Mouse (Mus musculus) heart, postnatal 36 days (tissue): Measurements from ENCODE around the gene Efna1. TPM values are rescaled to one million over a fixed set of nuclear protein-coding genes. Genes with fewer than 3 reads are reported as not detected.

ENCODE experiments used
- DNase-seq, 2 experiments: peaks; one replicate each; pipeline ENCODE4 v3.0.0; 2021 to 2022
- intact Hi-C: fragments of 180-260 bp; cut with DNase I; formaldehyde crosslinking; loops from one replicate; pipeline ENCODE4 v1.15.1; 2025
- total RNA-seq, 2 experiments: library from RNA; stranded (reverse); gene quantifications; 2 replicates each; pipeline ENCODE4 v1.2.3; 2021

Efna1 gene
- total RNA-seq, 2 experiments from 2014 or later: 28.3 to 42.6 TPM

GRCm38 (mm10) chr3:89281579-89282290 lies 793 bp upstream of the Efna1 start:
- DNase-seq: peak; percentile 86 to 93

GRCm38 (mm10) chr3:89280050-89280605 lies 814 bp downstream of the Efna1 start:
- DNase-seq: peak in 1 of 2 experiments; percentile 50
- intact Hi-C loops: loop anchor here (1.0 kb wide), 1 partner anchor 14 kb away; no protein-coding TSS in a partner anchor

More at GRCm38 (mm10) chr3:89281579-89282290, 793 bp upstream of the Efna1 start:
- intact Hi-C loops: loop anchor here (1.0 kb wide), 1 partner anchor 31 kb away; no protein-coding TSS in a partner anchor

GRCm38 (mm10) chr3:89279153-89279890 lies 1.6 kb downstream of the Efna1 start:
- intact Hi-C loops: no loop called here
- DNase-seq: peak; percentile 87 to 88

GRCm38 (mm10) chr3:89278643-89279042 lies 2.3 kb downstream of the Efna1 start:
- DNase-seq: no peak

GRCm38 (mm10) chr3:89278107-89278506 lies 2.8 kb downstream of the Efna1 start:
- peak; percentile 63 to 74 for DNase-seq
- intact Hi-C loops: no loop called here

More at GRCm38 (mm10) chr3:89278643-89279042, 2.3 kb downstream of the Efna1 start:
- intact Hi-C loops: no loop called here

- DNase-seq: peak; percentile 40 to 66
- intact Hi-C loops: no loop called here
Observed at GRCm38 (mm10) chr3:89277281-89278021, 3.5 kb downstream of the Efna1 start.

- DNase-seq: no peak
- intact Hi-C loops: no loop called here
Observed at GRCm38 (mm10) chr3:89276061-89276460, 4.9 kb downstream of the Efna1 start.

GRCm38 (mm10) chr3:89271760-89272159 lies 9.2 kb downstream of the Efna1 start:
- no peak for DNase-seq
- intact Hi-C loops: no loop called here

GRCm38 (mm10) chr3:89270891-89271290 lies 10.1 kb downstream of the Efna1 start:
- intact Hi-C loops: no loop called here
- peak; percentile 49 to 64 for DNase-seq

GRCm38 (mm10) chr3:89270051-89270755 lies 10.7 kb downstream of the Efna1 start, which contains the start of gene Slc50a1:
TSS of gene Slc50a1 (minus strand) at chr3:89270570.
- intact Hi-C loops: no loop called here
- peak; percentile 92 to 93 for DNase-seq

- DNase-seq: no peak
- intact Hi-C loops: loop anchor here (10.0 kb wide), 1 partner anchor 576 kb away; no protein-coding TSS in a partner anchor
Observed at GRCm38 (mm10) chr3:89268916-89269315, 12.0 kb downstream of the Efna1 start.

GRCm38 (mm10) chr3:89266439-89266893 lies 14.5 kb downstream of the Efna1 start:
- intact Hi-C loops: loop anchor here (1.0 to 10.0 kb wide), 2 partner anchors 14 to 578 kb away; no protein-coding TSS in a partner anchor

GRCm38 (mm10) chr3:89262417-89262816 lies 18.5 kb downstream of the Efna1 start:
- peak; percentile 38 to 39 for DNase-seq
- intact Hi-C loops: loop anchor here (10.0 kb wide), 1 partner anchor 582 kb away; no protein-coding TSS in a partner anchor

More at GRCm38 (mm10) chr3:89266439-89266893, 14.5 kb downstream of the Efna1 start:
- peak; percentile 75 to 77 for DNase-seq

GRCm38 (mm10) chr3:89260211-89260610 lies 20.7 kb downstream of the Efna1 start:
- DNase-seq: no peak
- intact Hi-C loops: loop anchor here (10.0 kb wide), 1 partner anchor 585 kb away; no protein-coding TSS in a partner anchor

- DNase-seq: no peak
- intact Hi-C loops: no loop called here
Observed at GRCm38 (mm10) chr3:89259076-89259475, 21.9 kb downstream of the Efna1 start, which contains the start of gene Dpm3. TSS of gene Dpm3 (plus strand) at chr3:89259358.

GRCm38 (mm10) chr3:89256177-89256576 lies 24.8 kb downstream of the Efna1 start:
- DNase-seq: peak in 1 of 2 experiments; percentile 26
- intact Hi-C loops: no loop called here

GRCm38 (mm10) chr3:89254994-89255393 lies 25.9 kb downstream of the Efna1 start:
- no peak for DNase-seq

GRCm38 (mm10) chr3:89251365-89251895 lies 29.5 kb downstream of the Efna1 start:
- DNase-seq: peak; percentile 68 to 81
- intact Hi-C loops: loop anchor here (5.0 kb wide), 1 partner anchor 101 kb away; no protein-coding TSS in a partner anchor

More at GRCm38 (mm10) chr3:89254994-89255393, 25.9 kb downstream of the Efna1 start:
- intact Hi-C loops: loop anchor here (5.0 kb wide), 1 partner anchor 97 kb away; no protein-coding TSS in a partner anchor
